Mouse (Mus musculus) spleen, adult 2 months (tissue): Measurements from ENCODE around the gene Eya3.

Experiments used
- CTCF ChIP-seq: fragments of 200-500 bp; IDR thresholded peaks from 2 replicates; pipeline ENCODE4 v1.5.1; 2011; ENCODE audit warnings: mild to moderate bottlenecking, inconsistent platforms; ENCODE audit not compliant: insufficient read depth, insufficient read length, insufficient replicate concordance; ENCODE audit errors: extremely low read depth
- POLR2A ChIP-seq: fragments of 200-500 bp; IDR thresholded peaks from 2 replicates; pipeline ENCODE4 v1.6.1; 2011; ENCODE audit warnings: low read depth, low read length, inconsistent platforms

DNA sequence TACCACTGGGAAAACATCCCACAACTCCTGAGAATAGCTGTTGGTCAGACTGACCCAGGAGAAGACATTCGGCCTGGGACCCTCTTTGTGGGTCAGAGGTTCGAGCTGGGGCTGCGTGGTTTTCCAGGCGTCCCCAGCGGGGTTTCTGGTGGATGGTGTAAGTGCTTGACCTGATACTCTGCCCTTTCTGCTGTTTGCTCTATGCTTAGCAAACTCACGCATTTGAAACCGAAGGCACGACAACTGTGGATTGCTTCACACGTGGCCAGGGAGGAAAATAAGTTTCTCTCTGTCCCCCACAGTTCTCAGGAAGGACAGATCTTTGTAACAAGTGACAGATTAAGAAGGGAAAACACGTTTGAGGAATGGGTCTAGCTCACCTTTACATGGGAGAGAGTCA is 48.1 kb upstream of the Eya3 start:
- no peak for TF ChIP-seq CTCF
- no peak for TF ChIP-seq POLR2A
